Mouse (Mus musculus) neural tube, embryonic 12.5 days (tissue): ENCODE data around the gene Gng13. TPM values are rescaled to one million over a fixed set of nuclear protein-coding genes. Genes with fewer than 3 reads are reported as not detected.

Experiments used
- ATAC-seq: fragments of 200-750 bp; cut with Nextera tagmentation; 2 replicates; pipeline ENCODE4 v1.8.0; 2017; ENCODE audit warnings: low read depth, mild to moderate bottlenecking, moderate TSS enrichment, moderate library complexity; ENCODE audit not compliant: low FRiP score
- H3K27ac ChIP-seq: fragments of 300-500 bp; sonication (generic); 2 replicates; pipeline ENCODE4 v1.5.1; 2016
- H3K27me3 ChIP-seq: fragments of 300-500 bp; sonication (generic); replicated peaks from 2 replicates; pipeline ENCODE4 v1.6.1; 2016; ENCODE audit warnings: mild to moderate bottlenecking
- H3K36me3 ChIP-seq: fragments of 300-500 bp; sonication (generic); 2 replicates; pipeline ENCODE4 v1.6.1; 2016; ENCODE audit warnings: mild to moderate bottlenecking
- H3K4me1 ChIP-seq: fragments of 300-500 bp; sonication (generic); 2 replicates; pipeline ENCODE4 v1.6.1; 2016
- H3K4me2 ChIP-seq: fragments of 300-500 bp; sonication (generic); replicated peaks from 2 replicates; pipeline ENCODE4 v1.6.1; 2016; ENCODE audit warnings: mild to moderate bottlenecking
- H3K4me3 ChIP-seq: fragments of 300-500 bp; sonication (generic); 2 replicates; pipeline ENCODE4 v1.5.1; 2016
- H3K9ac ChIP-seq: fragments of 300-500 bp; sonication (generic); 2 replicates; pipeline ENCODE4 v1.6.1; 2016; ENCODE audit warnings: mild to moderate bottlenecking
- H3K9me3 ChIP-seq: fragments of 300-500 bp; sonication (generic); 2 replicates; pipeline ENCODE4 v1.6.1; 2016; ENCODE audit warnings: mild to moderate bottlenecking
- WGBS: fragments of 180-500 bp; shearing (Covaris S2); methylation state at CpG from one replicate; pipeline ENCODE4 v1.1.7; 2016; 5-methylcytosine and 5-hydroxymethylcytosine counted together
- polyA plus RNA-seq: library from polyadenylated mRNA; unstranded; fragments of >200 nt; fragmentation: Nextera tagmentation; extraction: Ambion mirVana; gene quantifications from 2 replicates; pipeline ENCODE4 v1.2.1, GENCODE M21; 2016

Gene Gng13
- 1.6 and 2.1 TPM in 2 replicates for polyA plus RNA-seq

GRCm38 (mm10) chr17:25716711-25717637 lies at the start of gene Gng13:
Gene Gng13, plus strand, starts transcription at chr17:25717171.
- Histone ChIP-seq H3K9me3 (no peaks in the 10 kb centered on the region), H3K27ac (no peak within 1 kb of the TSS), H3K36me3 (peaks cover 20% of the 10 kb centered on the region), H3K27me3 (peaks cover 36% of the 10 kb centered on the region), H3K4me2 (peak within 1 kb of the TSS; percentile 71), H3K4me1 (peaks cover 10% of the 10 kb centered on the region; the same call in 1 of the 2 replicates), H3K4me3 (peak within 1 kb of the TSS; percentile 33), H3K9ac (peak within 1 kb of the TSS; percentile 53; the same call in 1 of the 2 replicates)
- 0 out of 2 replicates have a peak, but pooled peaks have one; percentile 25 for ATAC-seq
- WGBS, result 2% methylated on average over 45 of the region's 45 CpGs

GRCm38 (mm10) chr17:25668481-25669055 lies 48.4 kb upstream of the Gng13 start:
- Histone ChIP-seq H3K36me3 (no peaks in the 10 kb centered on the region), H3K4me1 (peaks cover 31% of the 10 kb centered on the region), H3K27ac (no peak overlapping the region), H3K4me3 (no peak overlapping the region), H3K9me3 (no peaks in the 10 kb centered on the region), H3K4me2 (no peak overlapping the region), H3K27me3 (no peaks in the 10 kb centered on the region), H3K9ac (no peak overlapping the region)
- peak; percentile 37; the same call in 1 of the 2 replicates for ATAC-seq
- 73% methylated on average over 7 of the region's 7 CpGs for WGBS

- no peak overlapping the region for H3K4me2 ChIP-seq
- H3K36me3 ChIP-seq, result no peaks in the 10 kb centered on the region
- no peak overlapping the region for H3K9ac ChIP-seq
- no peak overlapping the region for H3K27ac ChIP-seq
- peaks cover 8% of the 10 kb centered on the region; the same call in 1 of the 2 replicates for H3K9me3 ChIP-seq
- ATAC-seq, result no peak
- peaks cover 19% of the 10 kb centered on the region for H3K4me1 ChIP-seq
- no peak overlapping the region for H3K4me3 ChIP-seq
- H3K27me3 ChIP-seq, result no peaks in the 10 kb centered on the region
Measured at GRCm38 (mm10) chr17:25672982-25673381, 44.0 kb upstream of the Gng13 start.

DNA sequence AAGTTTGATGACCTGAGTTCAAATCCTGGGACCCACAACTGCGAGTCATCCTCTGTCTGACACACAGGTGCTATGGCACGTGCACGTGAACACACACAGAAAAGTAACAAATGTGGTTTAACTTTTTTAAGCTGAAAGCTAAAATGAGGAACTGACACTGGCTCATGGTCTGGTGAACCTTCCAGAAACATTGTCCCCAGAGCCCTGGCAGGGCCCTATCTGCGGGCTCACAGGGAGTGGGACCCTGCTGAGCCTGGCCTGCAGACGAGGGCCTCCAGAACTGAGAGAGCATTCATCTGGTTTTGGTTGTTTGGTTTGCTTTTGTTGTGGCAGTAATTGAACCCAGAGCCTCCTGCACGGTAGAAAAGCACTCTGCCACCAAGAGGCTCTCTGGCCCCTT lies 39.0 kb upstream of the Gng13 start:
- Histone ChIP-seq H3K27ac (no peak overlapping the region), H3K4me2 (no peak overlapping the region), H3K9me3 (peaks cover 8% of the 10 kb centered on the region; the same call in 1 of the 2 replicates), H3K27me3 (no peaks in the 10 kb centered on the region), H3K4me3 (no peak overlapping the region), H3K4me1 (peaks cover 16% of the 10 kb centered on the region), H3K36me3 (no peaks in the 10 kb centered on the region), H3K9ac (no peak overlapping the region)
- no peak for ATAC-seq
- 55% methylated on average over 6 of the region's 6 CpGs for WGBS

DNA sequence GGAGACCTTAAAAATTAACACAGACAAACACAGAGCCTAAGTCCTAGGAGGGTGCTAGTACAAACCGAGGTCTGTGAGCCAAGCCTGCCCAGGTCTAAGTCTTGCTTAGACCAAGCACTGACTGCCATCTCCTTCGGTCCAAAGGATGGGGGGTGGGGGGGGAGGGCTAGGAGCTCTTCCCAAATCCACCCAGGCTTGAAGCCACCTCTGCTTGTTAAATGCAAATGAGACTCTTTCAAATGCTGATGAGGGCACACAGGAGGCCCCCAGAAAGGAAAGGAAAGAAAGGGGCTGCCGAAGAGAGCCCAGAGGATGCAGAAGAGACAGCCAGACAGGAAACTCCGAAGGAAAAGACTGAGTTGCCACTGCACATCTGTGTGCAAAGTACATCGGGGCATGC lies 37.2 kb upstream of the Gng13 start:
- H3K36me3 ChIP-seq, result no peaks in the 10 kb centered on the region
- H3K4me2 ChIP-seq, result peak overlapping the region; percentile 30
- H3K9ac ChIP-seq, result no peak overlapping the region
- ATAC-seq, result peak; percentile 37; the same call in 1 of the 2 replicates
- H3K27ac ChIP-seq, result no peak overlapping the region
- H3K4me1 ChIP-seq, result peaks cover 16% of the 10 kb centered on the region
- no peaks in the 10 kb centered on the region for H3K27me3 ChIP-seq
- H3K9me3 ChIP-seq, result peaks cover 8% of the 10 kb centered on the region; the same call in 1 of the 2 replicates
- H3K4me3 ChIP-seq, result no peak overlapping the region
- WGBS, result 2% methylated on average over 5 of the region's 5 CpGs

DNA sequence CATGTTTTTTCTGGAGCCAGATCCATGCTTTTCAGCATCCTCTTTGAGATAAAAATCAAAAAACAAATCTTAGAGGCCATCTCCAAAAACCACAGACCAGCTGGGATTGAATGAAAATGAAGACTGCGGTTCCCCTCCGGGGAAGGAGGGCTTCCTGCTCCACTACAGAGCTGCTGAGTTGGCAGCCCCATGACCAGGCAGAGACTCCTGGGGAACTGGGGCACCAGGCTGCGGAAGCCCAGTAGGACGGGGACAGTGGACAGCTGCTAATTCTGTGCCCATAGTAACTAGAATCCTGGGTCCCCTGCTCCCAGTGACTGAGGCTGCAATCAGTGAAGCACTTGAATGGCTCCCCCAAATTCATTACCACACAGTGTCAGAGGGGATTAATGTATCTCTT lies 35.3 kb upstream of the Gng13 start:
- Histone ChIP-seq H3K4me2 (no peak overlapping the region), H3K27ac (no peak overlapping the region), H3K36me3 (no peaks in the 10 kb centered on the region), H3K4me1 (peaks cover 16% of the 10 kb centered on the region), H3K9ac (no peak overlapping the region), H3K27me3 (no peaks in the 10 kb centered on the region), H3K9me3 (no peaks in the 10 kb centered on the region), H3K4me3 (no peak overlapping the region)
- ATAC-seq, result no peak
- WGBS, result 84% methylated on average over 4 of the region's 4 CpGs

GRCm38 (mm10) chr17:25686323-25686722 lies 30.6 kb upstream of the Gng13 start:
- Histone ChIP-seq H3K9me3 (no peaks in the 10 kb centered on the region), H3K4me2 (no peak overlapping the region), H3K36me3 (no peaks in the 10 kb centered on the region), H3K9ac (no peak overlapping the region), H3K4me1 (no peaks in the 10 kb centered on the region), H3K27me3 (0 out of 2 replicates have a peak, but pooled peaks cover 7% of the 10 kb centered on the region), H3K4me3 (no peak overlapping the region), H3K27ac (no peak overlapping the region)
- no peak for ATAC-seq
- WGBS, result 56% methylated on average over 7 of the region's 7 CpGs

GRCm38 (mm10) chr17:25688922-25689321 lies 28.0 kb upstream of the Gng13 start:
- ATAC-seq, result no peak
- Histone ChIP-seq H3K36me3 (no peaks in the 10 kb centered on the region), H3K9ac (no peak overlapping the region), H3K27ac (no peak overlapping the region), H3K4me2 (no peak overlapping the region), H3K27me3 (0 out of 2 replicates have a peak, but pooled peaks cover 7% of the 10 kb centered on the region), H3K4me1 (no peaks in the 10 kb centered on the region), H3K9me3 (no peaks in the 10 kb centered on the region), H3K4me3 (no peak overlapping the region)
- 90% methylated on average over 4 of the region's 4 CpGs for WGBS

- no peak overlapping the region for H3K9ac ChIP-seq
- WGBS, result 52% methylated on average over 1 of the region's 1 CpGs
- ATAC-seq, result no peak
- no peak overlapping the region for H3K4me3 ChIP-seq
- no peaks in the 10 kb centered on the region for H3K9me3 ChIP-seq
- H3K27me3 ChIP-seq, result no peaks in the 10 kb centered on the region
- H3K27ac ChIP-seq, result no peak overlapping the region
- H3K4me1 ChIP-seq, result no peaks in the 10 kb centered on the region
- H3K4me2 ChIP-seq, result no peak overlapping the region
- no peaks in the 10 kb centered on the region for H3K36me3 ChIP-seq
Measured at GRCm38 (mm10) chr17:25696263-25696662, 20.7 kb upstream of the Gng13 start.

DNA sequence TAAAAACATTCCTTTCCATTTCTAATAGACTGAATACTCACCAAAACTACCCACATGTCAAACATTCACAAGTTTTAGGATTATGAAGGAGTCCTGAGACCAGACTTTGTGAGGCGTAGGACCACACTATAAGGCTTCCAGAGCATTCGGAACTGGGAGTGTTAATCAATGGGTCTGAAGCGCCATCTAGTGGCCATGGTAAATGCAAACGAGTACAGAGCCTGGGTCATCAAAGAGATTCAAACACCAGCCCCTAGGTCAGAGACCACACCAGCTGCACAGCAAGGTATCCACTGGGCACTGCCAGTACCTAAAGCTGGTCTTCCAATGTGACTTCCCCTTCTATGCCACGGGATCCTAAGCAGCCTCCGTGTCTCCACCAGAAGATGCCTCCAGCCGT lies 18.5 kb upstream of the Gng13 start:
- no peak overlapping the region for H3K4me3 ChIP-seq
- 12% methylated on average over 7 of the region's 7 CpGs for WGBS
- no peak overlapping the region for H3K9ac ChIP-seq
- H3K4me2 ChIP-seq, result no peak overlapping the region
- no peaks in the 10 kb centered on the region for H3K9me3 ChIP-seq
- H3K36me3 ChIP-seq, result no peaks in the 10 kb centered on the region
- no peak overlapping the region for H3K27ac ChIP-seq
- H3K27me3 ChIP-seq, result no peaks in the 10 kb centered on the region
- no peaks in the 10 kb centered on the region for H3K4me1 ChIP-seq
- 0 out of 2 replicates have a peak, but pooled peaks have one; percentile 41 for ATAC-seq

- Histone ChIP-seq H3K4me2 (no peak overlapping the region), H3K4me3 (no peak overlapping the region), H3K27me3 (no peaks in the 10 kb centered on the region), H3K27ac (no peak overlapping the region), H3K9ac (no peak overlapping the region), H3K36me3 (no peaks in the 10 kb centered on the region), H3K4me1 (no peaks in the 10 kb centered on the region), H3K9me3 (no peaks in the 10 kb centered on the region)
- no peak for ATAC-seq
- WGBS, result 61% methylated on average over 9 of the region's 9 CpGs
Measured at GRCm38 (mm10) chr17:25700863-25701496, 16.0 kb upstream of the Gng13 start.

- H3K9me3 ChIP-seq, result no peaks in the 10 kb centered on the region
- no peaks in the 10 kb centered on the region for H3K36me3 ChIP-seq
- no peak for ATAC-seq
- H3K4me2 ChIP-seq, result no peak overlapping the region
- H3K4me3 ChIP-seq, result no peak overlapping the region
- no peaks in the 10 kb centered on the region for H3K4me1 ChIP-seq
- no peak overlapping the region for H3K9ac ChIP-seq
- WGBS, result 97% methylated on average over 2 of the region's 2 CpGs
- H3K27ac ChIP-seq, result no peak overlapping the region
- H3K27me3 ChIP-seq, result no peaks in the 10 kb centered on the region; the same call in 1 of the 2 replicates
Measured at GRCm38 (mm10) chr17:25709994-25710393, 7.0 kb upstream of the Gng13 start.
